Mouse (Mus musculus) heart, embryonic 10.5 days (tissue): ENCODE data around the gene Aasdh. TPM values are rescaled to one million over a fixed set of nuclear protein-coding genes. Genes with fewer than 3 reads are reported as not detected.
A peak's percentile ranks its signal among the peaks of the same experiment; 100 is the strongest.
"Not testable (repeated sequence)": the region's sequence is repeated elsewhere in the genome, so short reads cannot be mapped to it uniquely, and the experiment has no call there.

ENCODE experiments used
- DNase-seq: peaks from one replicate; pipeline ENCODE4 v3.0.0-alpha.2; 2017; ENCODE audit warnings: low spot score
- H3K27ac ChIP-seq: fragments of 300-500 bp; sonication (generic); 2 replicates; pipeline ENCODE4 v1.5.1; 2016; ENCODE audit warnings: mild to moderate bottlenecking
- H3K27me3 ChIP-seq: fragments of 300-500 bp; sonication (generic); 2 replicates; pipeline ENCODE4 v1.6.1; 2016; ENCODE audit warnings: mild to moderate bottlenecking; ENCODE audit not compliant: poor library complexity, insufficient read depth, severe bottlenecking
- H3K36me3 ChIP-seq: fragments of 300-500 bp; sonication (generic); 2 replicates; pipeline ENCODE4 v1.6.1; 2016; ENCODE audit warnings: mild to moderate bottlenecking, moderate library complexity
- H3K4me1 ChIP-seq: fragments of 300-500 bp; sonication (generic); 2 replicates; pipeline ENCODE4 v1.6.1; 2016; ENCODE audit warnings: mild to moderate bottlenecking
- H3K4me3 ChIP-seq: fragments of 300-500 bp; sonication (generic); 2 replicates; pipeline ENCODE4 v1.5.1; 2016; ENCODE audit warnings: mild to moderate bottlenecking, moderate library complexity
- H3K9me3 ChIP-seq: fragments of 300-500 bp; sonication (generic); 2 replicates; pipeline ENCODE4 v1.6.1; 2016; ENCODE audit warnings: mild to moderate bottlenecking, moderate library complexity
- WGBS: fragments of 180-500 bp; shearing (Covaris S2); methylation state at CpG from one replicate; pipeline ENCODE4 v1.1.7; 2016; 5-methylcytosine and 5-hydroxymethylcytosine counted together
- polyA plus RNA-seq: library from polyadenylated mRNA; unstranded; fragments of >200 nt; fragmentation: Nextera tagmentation; extraction: Ambion mirVana; gene quantifications from 2 replicates; pipeline ENCODE4 v1.2.1, GENCODE M21; 2016

Gene Aasdh
- polyA plus RNA-seq, 1 experiment from 2014 or later, result 21.3 TPM

GRCm38 (mm10) chr5:76941975-76942374 is 36.7 kb upstream of the Aasdh start:
- Histone ChIP-seq H3K36me3 (peaks cover 20% of the 10 kb centered on the region), H3K27ac (no peak overlapping the region), H3K9me3 (no peaks in the 10 kb centered on the region), H3K27me3 (no peaks in the 10 kb centered on the region), H3K4me1 (peaks cover 21% of the 10 kb centered on the region), H3K4me3 (no peak overlapping the region)
- WGBS, result 87% methylated on average over 4 of the region's 4 CpGs
- DNase-seq, result no peak

- Histone ChIP-seq H3K27me3 (no peaks in the 10 kb centered on the region), H3K4me3 (no peak overlapping the region), H3K27ac (no peak overlapping the region), H3K9me3 (no peaks in the 10 kb centered on the region), H3K36me3 (peaks cover 20% of the 10 kb centered on the region), H3K4me1 (peaks cover 6% of the 10 kb centered on the region; the same call in 1 of the 2 replicates)
- 78% methylated on average over 8 of the region's 8 CpGs for WGBS
- no peak for DNase-seq
Observed at GRCm38 (mm10) chr5:76939717-76940116, 34.4 kb upstream of the Aasdh start.

GRCm38 (mm10) chr5:76929180-76929877 is 24.0 kb upstream of the Aasdh start:
- peaks cover 25% of the 10 kb centered on the region for H3K4me1 ChIP-seq
- no peaks in the 10 kb centered on the region for H3K27me3 ChIP-seq
- DNase-seq, result peak; percentile 79
- H3K4me3 ChIP-seq, result no peak overlapping the region
- no peaks in the 10 kb centered on the region for H3K9me3 ChIP-seq
- peak overlapping the region; percentile 80; the same call in 1 of the 2 replicates for H3K27ac ChIP-seq
- H3K36me3 ChIP-seq, result peaks cover 26% of the 10 kb centered on the region
- WGBS, result 52% methylated on average over 7 of the region's 7 CpGs

- 53% methylated on average over 16 of the region's 16 CpGs for WGBS
- peak; percentile 73 for DNase-seq
- no peaks in the 10 kb centered on the region for H3K27me3 ChIP-seq
- H3K9me3 ChIP-seq, result no peaks in the 10 kb centered on the region
- peaks cover 25% of the 10 kb centered on the region for H3K4me1 ChIP-seq
- H3K27ac ChIP-seq, result peak overlapping the region; percentile 80
- H3K4me3 ChIP-seq, result peak overlapping the region; percentile 22; the same call in 1 of the 2 replicates
- peaks cover 37% of the 10 kb centered on the region for H3K36me3 ChIP-seq
Observed at GRCm38 (mm10) chr5:76928124-76928832, 23.0 kb upstream of the Aasdh start.

- H3K4me3 ChIP-seq, result no peak overlapping the region
- DNase-seq, result no peak
- H3K27ac ChIP-seq, result no peak overlapping the region
- H3K36me3 ChIP-seq, result peaks cover 77% of the 10 kb centered on the region
- H3K4me1 ChIP-seq, result peaks cover 19% of the 10 kb centered on the region
- H3K9me3 ChIP-seq, result no peaks in the 10 kb centered on the region
- 97% methylated on average over 1 of the region's 1 CpGs for WGBS
- H3K27me3 ChIP-seq, result no peaks in the 10 kb centered on the region
Observed at GRCm38 (mm10) chr5:76924296-76924695, 19.0 kb upstream of the Aasdh start.

GRCm38 (mm10) chr5:76923428-76923827 is 18.1 kb upstream of the Aasdh start:
- Histone ChIP-seq H3K27ac (no peak overlapping the region), H3K27me3 (no peaks in the 10 kb centered on the region), H3K9me3 (no peaks in the 10 kb centered on the region), H3K4me3 (no peak overlapping the region), H3K4me1 (peaks cover 11% of the 10 kb centered on the region), H3K36me3 (peaks cover 85% of the 10 kb centered on the region)
- WGBS, result 91% methylated on average over 13 of the region's 13 CpGs
- no peak for DNase-seq

GRCm38 (mm10) chr5:76922833-76923232 is 17.5 kb upstream of the Aasdh start:
- Histone ChIP-seq H3K4me3 (no peak overlapping the region), H3K27me3 (no peaks in the 10 kb centered on the region), H3K36me3 (peaks cover 91% of the 10 kb centered on the region), H3K4me1 (peaks cover 5% of the 10 kb centered on the region; the same call in 1 of the 2 replicates), H3K9me3 (no peaks in the 10 kb centered on the region), H3K27ac (no peak overlapping the region)
- DNase-seq, result no peak
- 87% methylated on average over 4 of the region's 4 CpGs for WGBS

- not testable (repeated sequence) for H3K27ac ChIP-seq, H3K4me1 ChIP-seq, DNase-seq, H3K27me3 ChIP-seq, H3K4me3 ChIP-seq, H3K9me3 ChIP-seq
- H3K36me3 ChIP-seq, result peaks cover 39% of the 10 kb centered on the region
- WGBS, result 90% methylated on average over 5 of the region's 5 CpGs
Observed at GRCm38 (mm10) chr5:76912522-76912921, 7.2 kb upstream of the Aasdh start.

- no peaks in the 10 kb centered on the region for H3K9me3 ChIP-seq
- no peak for DNase-seq
- H3K27me3 ChIP-seq, result no peaks in the 10 kb centered on the region
- 79% methylated on average over 3 of the region's 3 CpGs for WGBS
- no peak overlapping the region for H3K27ac ChIP-seq
- peaks cover 8% of the 10 kb centered on the region for H3K4me1 ChIP-seq
- H3K36me3 ChIP-seq, result peaks cover 29% of the 10 kb centered on the region
- H3K4me3 ChIP-seq, result no peak overlapping the region
Observed at GRCm38 (mm10) chr5:76910807-76911206, 5.5 kb upstream of the Aasdh start.

GRCm38 (mm10) chr5:76906155-76906499 is 813 bp upstream of the Aasdh start:
- no peaks in the 10 kb centered on the region for H3K9me3 ChIP-seq
- peaks cover 11% of the 10 kb centered on the region for H3K4me1 ChIP-seq
- H3K4me3 ChIP-seq, result peak overlapping the region; percentile 79
- no peaks in the 10 kb centered on the region for H3K27me3 ChIP-seq
- peak overlapping the region; percentile 95 for H3K27ac ChIP-seq
- WGBS, result 28% methylated on average over 3 of the region's 3 CpGs
- no peak for DNase-seq
- H3K36me3 ChIP-seq, result peaks cover 5% of the 10 kb centered on the region; the same call in 1 of the 2 replicates

GRCm38 (mm10) chr5:76904713-76905404 is 455 bp downstream of the Aasdh start:
- 2% methylated on average over 19 of the region's 19 CpGs for WGBS
- peaks cover 6% of the 10 kb centered on the region; the same call in 1 of the 2 replicates for H3K36me3 ChIP-seq
- no peaks in the 10 kb centered on the region for H3K27me3 ChIP-seq
- DNase-seq, result no peak
- no peaks in the 10 kb centered on the region for H3K9me3 ChIP-seq
- peaks cover 11% of the 10 kb centered on the region for H3K4me1 ChIP-seq
- H3K4me3 ChIP-seq, result peak overlapping the region; percentile 79
- H3K27ac ChIP-seq, result peak overlapping the region; percentile 95

- Histone ChIP-seq H3K27ac (no peak overlapping the region), H3K9me3 (no peaks in the 10 kb centered on the region), H3K4me1 (peaks cover 11% of the 10 kb centered on the region), H3K4me3 (no peak overlapping the region), H3K27me3 (no peaks in the 10 kb centered on the region), H3K36me3 (peaks cover 11% of the 10 kb centered on the region; the same call in 1 of the 2 replicates)
- 59% methylated on average over 4 of the region's 4 CpGs for WGBS
- no peak for DNase-seq
Observed at GRCm38 (mm10) chr5:76902131-76902530, 3.2 kb downstream of the Aasdh start.

GRCm38 (mm10) chr5:76893084-76893483 is 12.2 kb downstream of the Aasdh start:
- H3K36me3 ChIP-seq, result peaks cover 61% of the 10 kb centered on the region
- DNase-seq, result no peak
- no peaks in the 10 kb centered on the region for H3K27me3 ChIP-seq
- no peaks in the 10 kb centered on the region for H3K9me3 ChIP-seq
- WGBS, result 77% methylated on average over 2 of the region's 2 CpGs
- H3K27ac ChIP-seq, result no peak overlapping the region
- H3K4me1 ChIP-seq, result no peaks in the 10 kb centered on the region
- H3K4me3 ChIP-seq, result no peak overlapping the region
